Mouse (Mus musculus) heart, embryonic 16.5 days (tissue): Measurements from ENCODE around the gene A930018P22Rik. TPM values are rescaled to one million over a fixed set of nuclear protein-coding genes. Genes with fewer than 3 reads are reported as not detected.

Experiments used
- ATAC-seq: fragments of 200-750 bp; cut with Nextera tagmentation; replicated peaks from 2 replicates; pipeline ENCODE4 v1.8.0; 2017; ENCODE audit warnings: moderate number of reproducible peaks; ENCODE audit not compliant: insufficient read depth, low FRiP score; ENCODE audit errors: extremely low read depth
- H3K27ac ChIP-seq: fragments of 300-500 bp; sonication (generic); 2 replicates; pipeline ENCODE4 v1.5.1; 2014; ENCODE audit warnings: mild to moderate bottlenecking, low read length, control low read depth, moderate library complexity
- H3K27me3 ChIP-seq: fragments of 300-500 bp; sonication (generic); 2 replicates; pipeline ENCODE4 v1.6.1; 2014; ENCODE audit warnings: low read length, mixed read lengths; ENCODE audit not compliant: control insufficient read depth, insufficient read depth
- H3K36me3 ChIP-seq: fragments of 300-500 bp; sonication (generic); 2 replicates; pipeline ENCODE4 v1.6.1; 2014; ENCODE audit not compliant: control insufficient read depth, insufficient read depth
- H3K4me1 ChIP-seq: fragments of 300-500 bp; sonication (generic); 2 replicates; pipeline ENCODE4 v1.6.1; 2014; ENCODE audit warnings: low read length, mixed read lengths; ENCODE audit not compliant: control insufficient read depth, insufficient read depth
- H3K4me2 ChIP-seq: fragments of 300-500 bp; sonication (generic); 2 replicates; pipeline ENCODE4 v1.6.1; 2014; ENCODE audit warnings: low read depth, mild to moderate bottlenecking, control low read depth, low read length
- H3K4me3 ChIP-seq: fragments of 300-500 bp; sonication (generic); 2 replicates; pipeline ENCODE4 v1.5.1; 2014; ENCODE audit warnings: mild to moderate bottlenecking, control low read depth, low read length
- H3K9ac ChIP-seq: fragments of 300-500 bp; sonication (generic); 2 replicates; pipeline ENCODE4 v1.6.1; 2014; ENCODE audit warnings: low read length, control low read depth
- H3K9me3 ChIP-seq: fragments of 300-500 bp; sonication (generic); replicated peaks from 2 replicates; pipeline ENCODE4 v1.6.1; 2016; ENCODE audit warnings: low read length; ENCODE audit not compliant: control insufficient read depth
- WGBS: fragments of 180-500 bp; shearing (Covaris S2); extraction: QIAGEN DNeasy Blood & Tissue Kit; methylation state at CpG from one replicate; pipeline ENCODE4 v1.1.7; 2014; 5-methylcytosine and 5-hydroxymethylcytosine counted together
- polyA plus RNA-seq: library from polyadenylated mRNA; unstranded; fragments of >200 nt; fragmentation: Nextera tagmentation; extraction: Ambion mirVana; gene quantifications from 2 replicates; pipeline ENCODE4 v1.2.1, GENCODE M21; 2015

The A930018P22Rik gene
- polyA plus RNA-seq, 1 experiment from 2014 or later = not detected

- no peaks in the 10 kb centered on the region for H3K9me3 ChIP-seq
- no peak for ATAC-seq
- no peak overlapping the region for H3K27ac ChIP-seq
- H3K9ac ChIP-seq = no peak overlapping the region
- H3K4me2 ChIP-seq = no peak overlapping the region
- 86% methylated on average over 12 of the region's 12 CpGs for WGBS
- H3K4me3 ChIP-seq = no peak overlapping the region
- peaks cover 10% of the 10 kb centered on the region for H3K4me1 ChIP-seq
- H3K27me3 ChIP-seq = no peaks in the 10 kb centered on the region
- H3K36me3 ChIP-seq = no peaks in the 10 kb centered on the region
Measured at GRCm38 (mm10) chr2:104144004-104144403, 21.4 kb downstream of the A930018P22Rik start.

- Histone ChIP-seq H3K4me3 (no peak overlapping the region), H3K4me1 (peaks cover 10% of the 10 kb centered on the region), H3K9me3 (no peaks in the 10 kb centered on the region), H3K4me2 (no peak overlapping the region), H3K27me3 (no peaks in the 10 kb centered on the region), H3K27ac (no peak overlapping the region), H3K9ac (no peak overlapping the region), H3K36me3 (no peaks in the 10 kb centered on the region)
- ATAC-seq = no peak
- 59% methylated on average over 1 of the region's 1 CpGs for WGBS
Measured at GRCm38 (mm10) chr2:104145983-104146382, 23.4 kb downstream of the A930018P22Rik start.

GRCm38 (mm10) chr2:104147910-104148561 lies 25.5 kb downstream of the A930018P22Rik start:
- no peak overlapping the region for H3K27ac ChIP-seq
- no peaks in the 10 kb centered on the region for H3K36me3 ChIP-seq
- no peak overlapping the region for H3K4me3 ChIP-seq
- no peak overlapping the region for H3K4me2 ChIP-seq
- no peaks in the 10 kb centered on the region for H3K27me3 ChIP-seq
- ATAC-seq = no peak
- peaks cover 10% of the 10 kb centered on the region for H3K4me1 ChIP-seq
- no peaks in the 10 kb centered on the region for H3K9me3 ChIP-seq
- 60% methylated on average over 4 of the region's 4 CpGs for WGBS
- H3K9ac ChIP-seq = no peak overlapping the region

- WGBS = 71% methylated on average over 6 of the region's 6 CpGs
- H3K27me3 ChIP-seq = no peaks in the 10 kb centered on the region
- ATAC-seq = no peak
- no peaks in the 10 kb centered on the region for H3K9me3 ChIP-seq
- H3K27ac ChIP-seq = no peak overlapping the region
- H3K4me2 ChIP-seq = no peak overlapping the region
- H3K36me3 ChIP-seq = no peaks in the 10 kb centered on the region
- H3K4me1 ChIP-seq = peaks cover 10% of the 10 kb centered on the region
- H3K4me3 ChIP-seq = no peak overlapping the region
- H3K9ac ChIP-seq = no peak overlapping the region
Measured at GRCm38 (mm10) chr2:104150608-104151397, 28.2 kb downstream of the A930018P22Rik start.

- no peak for ATAC-seq
- peaks cover under 1% of the 10 kb centered on the region; the same call in 1 of the 2 replicates for H3K4me1 ChIP-seq
- H3K9ac ChIP-seq = no peak overlapping the region
- H3K27ac ChIP-seq = no peak overlapping the region
- no peaks in the 10 kb centered on the region for H3K27me3 ChIP-seq
- H3K36me3 ChIP-seq = no peaks in the 10 kb centered on the region
- no peaks in the 10 kb centered on the region for H3K9me3 ChIP-seq
- 60% methylated on average over 4 of the region's 4 CpGs for WGBS
- no peak overlapping the region for H3K4me2 ChIP-seq
- no peak overlapping the region for H3K4me3 ChIP-seq
Measured at GRCm38 (mm10) chr2:104153345-104153744, 30.8 kb downstream of the A930018P22Rik start.

GRCm38 (mm10) chr2:104153876-104154275 lies 31.3 kb downstream of the A930018P22Rik start:
- H3K4me1 ChIP-seq = no peaks in the 10 kb centered on the region
- no peaks in the 10 kb centered on the region for H3K9me3 ChIP-seq
- 75% methylated on average over 3 of the region's 3 CpGs for WGBS
- no peaks in the 10 kb centered on the region for H3K36me3 ChIP-seq
- no peak overlapping the region for H3K27ac ChIP-seq
- no peaks in the 10 kb centered on the region for H3K27me3 ChIP-seq
- no peak overlapping the region for H3K4me3 ChIP-seq
- H3K4me2 ChIP-seq = no peak overlapping the region
- ATAC-seq = no peak
- no peak overlapping the region for H3K9ac ChIP-seq

GRCm38 (mm10) chr2:104157831-104158230 lies 35.3 kb downstream of the A930018P22Rik start:
- Histone ChIP-seq H3K4me2 (no peak overlapping the region), H3K9ac (no peak overlapping the region), H3K27ac (no peak overlapping the region), H3K36me3 (no peaks in the 10 kb centered on the region), H3K9me3 (no peaks in the 10 kb centered on the region), H3K27me3 (no peaks in the 10 kb centered on the region), H3K4me3 (no peak overlapping the region), H3K4me1 (no peaks in the 10 kb centered on the region)
- no peak for ATAC-seq
- WGBS = 78% methylated on average over 4 of the region's 4 CpGs

GRCm38 (mm10) chr2:104163418-104163817 lies 40.8 kb downstream of the A930018P22Rik start:
- H3K4me2 ChIP-seq = no peak overlapping the region
- H3K27ac ChIP-seq = no peak overlapping the region
- no peaks in the 10 kb centered on the region for H3K36me3 ChIP-seq
- H3K9me3 ChIP-seq = no peaks in the 10 kb centered on the region
- no peak overlapping the region for H3K9ac ChIP-seq
- H3K4me1 ChIP-seq = no peaks in the 10 kb centered on the region
- 77% methylated on average over 7 of the region's 7 CpGs for WGBS
- no peaks in the 10 kb centered on the region for H3K27me3 ChIP-seq
- ATAC-seq = no peak
- no peak overlapping the region for H3K4me3 ChIP-seq

GRCm38 (mm10) chr2:104163978-104164487 lies 41.5 kb downstream of the A930018P22Rik start:
- no peaks in the 10 kb centered on the region for H3K27me3 ChIP-seq
- H3K9ac ChIP-seq = no peak overlapping the region
- H3K36me3 ChIP-seq = no peaks in the 10 kb centered on the region
- 76% methylated on average over 4 of the region's 4 CpGs for whole genome bisulfite sequencing
- no peak overlapping the region for H3K4me2 ChIP-seq
- H3K27ac ChIP-seq = no peak overlapping the region
- H3K9me3 ChIP-seq = no peaks in the 10 kb centered on the region
- no peak for ATAC-seq
- no peak overlapping the region for H3K4me3 ChIP-seq
- no peaks in the 10 kb centered on the region for H3K4me1 ChIP-seq
